Mouse (Mus musculus): ENCODE data around the gene Rftn1. TPM values are rescaled to one million over a fixed set of nuclear protein-coding genes. Genes with fewer than 3 reads are reported as not detected.

Gene Rftn1
- total and polyA plus RNA-seq, 2 experiments = 2.6 to 3.1 TPM

DNA sequence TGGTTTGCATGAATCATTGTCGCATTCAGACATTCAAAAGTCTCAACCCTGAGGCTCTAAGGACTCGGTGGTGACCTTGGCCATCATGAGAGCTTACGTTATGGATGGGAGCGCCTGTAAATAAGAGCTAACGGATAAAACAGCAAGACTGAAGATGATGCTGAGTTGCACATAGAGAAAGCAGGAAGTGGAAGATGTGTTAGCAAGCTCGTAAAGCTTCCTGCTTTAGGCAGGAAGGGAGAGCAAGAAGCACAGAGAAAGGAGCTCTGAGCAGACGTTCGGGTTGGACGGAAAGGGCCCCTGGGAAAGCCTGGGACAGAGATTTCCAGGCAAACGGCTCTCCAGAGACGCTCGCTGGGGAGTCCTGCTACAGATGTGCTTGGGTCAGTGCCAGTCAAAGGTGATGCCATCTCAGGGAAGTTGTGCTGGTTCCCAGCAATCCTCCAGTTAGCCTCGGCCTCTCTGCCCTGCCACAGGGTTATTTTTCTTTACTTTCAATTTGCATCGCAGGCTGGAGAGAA lies 40.7 kb downstream of the Rftn1 start:
- no peak overlapping the region for H3K4me3 ChIP-seq (ENCODE audit: insufficient read depth, low read depth, low read length)
- H3K27ac ChIP-seq (replicated peaks; ENCODE audit: insufficient read depth, low read depth, low read length) = no peak overlapping the region
- H3K9ac ChIP-seq (ENCODE audit: low read depth, low read length) = 0 out of 2 replicates have a peak overlapping the region, but pooled peaks have one; percentile 8
- no peaks in the 10 kb centered on the region for H3K79me2 ChIP-seq (ENCODE audit: control insufficient read depth, insufficient read depth, low read length)
- no peak for TF ChIP-seq POLR2A (IDR thresholded peaks at IDR 0.05; ENCODE audit: extremely low read depth, insufficient read depth, low read length)
- no peak for TF ChIP-seq CTCF (IDR thresholded peaks at IDR 0.05; ENCODE audit: low read depth, low read length)
- DNase-seq (ENCODE audit: extremely low read depth, low read depth, low spot score) = no peak
- H3K36me3 ChIP-seq (ENCODE audit: control insufficient read depth, insufficient read depth, low read length) = no peaks in the 10 kb centered on the region
- no peaks in the 10 kb centered on the region for H3K4me1 ChIP-seq (ENCODE audit: control insufficient read depth, insufficient read depth, low read length)
- 62% methylated on average over 14 of the region's 14 CpGs for WGBS
- no peaks in the 10 kb centered on the region for H3K27me3 ChIP-seq (ENCODE audit: control insufficient read depth, insufficient read depth, low read length)

DNA sequence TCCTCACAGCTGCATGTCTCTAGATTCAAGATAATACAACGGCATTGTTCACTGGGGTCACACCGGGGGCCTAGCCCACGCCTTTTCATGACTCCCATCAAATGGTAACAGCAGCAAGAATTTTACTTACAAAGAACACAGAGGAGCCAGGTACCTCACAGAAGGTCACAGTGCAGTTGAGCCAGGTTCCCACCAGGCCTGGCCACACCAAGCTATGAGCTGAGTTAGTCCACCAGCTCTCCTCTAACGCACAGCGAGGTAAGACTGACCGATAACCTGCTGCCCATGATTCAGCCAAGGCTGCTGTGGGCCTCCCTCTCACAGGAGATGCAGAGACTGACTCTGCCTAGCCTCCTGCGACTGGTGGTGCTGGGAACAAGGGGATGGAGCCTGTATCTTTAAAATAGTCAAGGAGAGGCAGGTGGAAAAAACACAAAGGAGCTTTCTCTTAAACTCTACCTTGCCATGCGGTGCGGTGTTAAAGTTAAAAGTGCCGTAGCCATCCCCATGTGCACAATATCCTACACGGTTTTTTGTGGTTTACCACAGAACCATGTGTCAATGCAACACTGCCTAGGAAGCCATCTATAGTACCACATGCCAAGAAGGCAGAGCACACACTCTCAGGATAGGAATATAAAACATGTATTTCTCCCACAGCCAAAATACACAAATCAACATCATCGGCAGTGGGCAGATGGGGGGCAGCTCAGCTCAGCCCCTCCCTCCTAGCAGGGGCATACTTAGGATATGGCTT lies 42.5 kb downstream of the Rftn1 start:
- Histone ChIP-seq H3K79me2 (ENCODE audit: control insufficient read depth, insufficient read depth, low read length) (no peaks in the 10 kb centered on the region), H3K36me3 (ENCODE audit: control insufficient read depth, insufficient read depth, low read length) (no peaks in the 10 kb centered on the region), H3K4me3 (ENCODE audit: insufficient read depth, low read depth, low read length) (no peak overlapping the region), H3K4me1 (ENCODE audit: control insufficient read depth, insufficient read depth, low read length) (no peaks in the 10 kb centered on the region), H3K27ac (replicated peaks; ENCODE audit: insufficient read depth, low read depth, low read length) (no peak overlapping the region), H3K9ac (ENCODE audit: low read depth, low read length) (no peak overlapping the region), H3K27me3 (ENCODE audit: control insufficient read depth, insufficient read depth, low read length) (no peaks in the 10 kb centered on the region)
- no peak for TF ChIP-seq CTCF (IDR thresholded peaks at IDR 0.05; ENCODE audit: low read depth, low read length)
- 89% methylated on average over 12 of the region's 12 CpGs for WGBS
- no peak for DNase-seq (ENCODE audit: extremely low read depth, low read depth, low spot score)

DNA sequence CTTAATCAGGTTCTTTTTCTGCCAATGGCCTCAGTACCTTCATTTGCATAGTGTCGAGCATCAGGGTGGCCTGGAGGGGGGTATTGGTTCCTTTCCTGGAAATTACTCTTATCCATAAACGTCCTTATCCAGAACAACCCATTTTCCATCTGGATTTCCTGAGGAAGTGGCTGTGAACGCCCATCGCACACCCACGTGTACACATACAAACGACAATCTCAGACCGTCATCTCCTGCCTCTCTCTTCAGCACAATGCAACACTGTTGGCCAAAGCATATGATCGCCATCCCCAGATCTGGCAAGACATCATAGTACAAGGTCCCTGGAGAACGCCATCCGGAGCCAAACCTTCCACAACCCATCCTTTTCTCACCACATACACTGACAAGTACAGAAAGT lies 47.1 kb downstream of the Rftn1 start:
- 76% methylated on average over 10 of the region's 10 CpGs for WGBS
- no peak for TF ChIP-seq CTCF (IDR thresholded peaks at IDR 0.05; ENCODE audit: low read depth, low read length)
- no peak for TF ChIP-seq POLR2A (IDR thresholded peaks at IDR 0.05; ENCODE audit: extremely low read depth, insufficient read depth, low read length)
- no peaks in the 10 kb centered on the region for H3K27me3 ChIP-seq (ENCODE audit: control insufficient read depth, insufficient read depth, low read length)
- DNase-seq (ENCODE audit: extremely low read depth, low read depth, low spot score) = no peak
- H3K9ac ChIP-seq (ENCODE audit: low read depth, low read length) = no peak overlapping the region
- H3K27ac ChIP-seq (replicated peaks; ENCODE audit: insufficient read depth, low read depth, low read length) = no peak overlapping the region
- H3K4me1 ChIP-seq (ENCODE audit: control insufficient read depth, insufficient read depth, low read length) = no peaks in the 10 kb centered on the region
- no peaks in the 10 kb centered on the region for H3K36me3 ChIP-seq (ENCODE audit: control insufficient read depth, insufficient read depth, low read length)
- no peak overlapping the region for H3K4me3 ChIP-seq (ENCODE audit: insufficient read depth, low read depth, low read length)
- H3K79me2 ChIP-seq (ENCODE audit: control insufficient read depth, insufficient read depth, low read length) = no peaks in the 10 kb centered on the region

DNA sequence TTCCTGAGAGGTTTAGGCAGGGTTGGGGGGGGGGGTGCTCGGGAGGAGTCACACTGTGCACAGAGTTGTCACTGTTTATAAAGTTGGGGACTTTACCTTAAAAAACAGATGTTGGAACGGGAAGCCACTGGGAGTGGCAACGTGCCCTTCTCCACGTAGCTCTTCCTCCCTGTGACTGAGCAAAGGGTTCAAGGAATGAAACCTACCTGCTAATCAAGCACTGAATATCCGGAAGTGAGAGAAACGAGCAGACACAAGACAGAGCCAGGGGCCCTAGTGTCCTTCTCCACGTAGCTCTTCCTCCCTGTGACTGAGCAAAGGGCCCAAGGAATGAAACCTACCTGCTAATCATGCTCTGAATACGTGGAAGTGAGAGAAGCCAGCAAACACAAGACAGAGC lies 47.9 kb downstream of the Rftn1 start:
- H3K36me3 ChIP-seq (ENCODE audit: control insufficient read depth, insufficient read depth, low read length) = no peaks in the 10 kb centered on the region
- no peak overlapping the region for H3K9ac ChIP-seq (ENCODE audit: low read depth, low read length)
- no peaks in the 10 kb centered on the region for H3K79me2 ChIP-seq (ENCODE audit: control insufficient read depth, insufficient read depth, low read length)
- no peak for DNase-seq (ENCODE audit: extremely low read depth, low read depth, low spot score)
- TF ChIP-seq POLR2A (IDR thresholded peaks at IDR 0.05; ENCODE audit: extremely low read depth, insufficient read depth, low read length) (no peak), CTCF (IDR thresholded peaks at IDR 0.05; ENCODE audit: low read depth, low read length) (no peak)
- no peaks in the 10 kb centered on the region for H3K4me1 ChIP-seq (ENCODE audit: control insufficient read depth, insufficient read depth, low read length)
- WGBS = 61% methylated on average over 8 of the region's 8 CpGs
- H3K4me3 ChIP-seq (ENCODE audit: insufficient read depth, low read depth, low read length) = no peak overlapping the region
- H3K27me3 ChIP-seq (ENCODE audit: control insufficient read depth, insufficient read depth, low read length) = no peaks in the 10 kb centered on the region
- no peak overlapping the region for H3K27ac ChIP-seq (replicated peaks; ENCODE audit: insufficient read depth, low read depth, low read length)

DNA sequence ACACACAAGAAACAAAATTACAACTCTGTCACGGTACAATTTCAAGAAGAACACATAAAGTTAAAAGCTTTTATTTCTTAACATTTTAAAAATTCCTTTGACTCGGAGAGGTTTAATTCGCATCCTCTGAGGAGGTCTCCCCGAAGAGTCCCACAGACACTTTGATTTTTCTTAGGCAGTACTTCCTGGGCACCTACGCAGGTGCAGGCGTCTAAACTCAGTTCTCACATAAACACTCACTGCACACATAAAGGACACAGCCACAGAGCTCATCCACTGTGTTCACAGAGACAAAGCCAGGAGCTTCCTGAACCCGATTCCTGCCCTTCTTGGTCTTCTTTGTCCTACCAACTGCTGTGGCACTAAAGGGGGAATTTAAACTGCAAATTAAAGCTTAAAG lies 48.3 kb downstream of the Rftn1 start:
- no peak overlapping the region for H3K4me3 ChIP-seq (ENCODE audit: insufficient read depth, low read depth, low read length)
- 91% methylated on average over 7 of the region's 7 CpGs for WGBS
- H3K27me3 ChIP-seq (ENCODE audit: control insufficient read depth, insufficient read depth, low read length) = no peaks in the 10 kb centered on the region
- no peak for DNase-seq (ENCODE audit: extremely low read depth, low read depth, low spot score)
- H3K36me3 ChIP-seq (ENCODE audit: control insufficient read depth, insufficient read depth, low read length) = no peaks in the 10 kb centered on the region
- TF ChIP-seq CTCF (IDR thresholded peaks at IDR 0.05; ENCODE audit: low read depth, low read length) (no peak), POLR2A (IDR thresholded peaks at IDR 0.05; ENCODE audit: extremely low read depth, insufficient read depth, low read length) (no peak)
- no peak overlapping the region for H3K9ac ChIP-seq (ENCODE audit: low read depth, low read length)
- H3K4me1 ChIP-seq (ENCODE audit: control insufficient read depth, insufficient read depth, low read length) = no peaks in the 10 kb centered on the region
- H3K79me2 ChIP-seq (ENCODE audit: control insufficient read depth, insufficient read depth, low read length) = no peaks in the 10 kb centered on the region
- H3K27ac ChIP-seq (replicated peaks; ENCODE audit: insufficient read depth, low read depth, low read length) = no peak overlapping the region

DNA sequence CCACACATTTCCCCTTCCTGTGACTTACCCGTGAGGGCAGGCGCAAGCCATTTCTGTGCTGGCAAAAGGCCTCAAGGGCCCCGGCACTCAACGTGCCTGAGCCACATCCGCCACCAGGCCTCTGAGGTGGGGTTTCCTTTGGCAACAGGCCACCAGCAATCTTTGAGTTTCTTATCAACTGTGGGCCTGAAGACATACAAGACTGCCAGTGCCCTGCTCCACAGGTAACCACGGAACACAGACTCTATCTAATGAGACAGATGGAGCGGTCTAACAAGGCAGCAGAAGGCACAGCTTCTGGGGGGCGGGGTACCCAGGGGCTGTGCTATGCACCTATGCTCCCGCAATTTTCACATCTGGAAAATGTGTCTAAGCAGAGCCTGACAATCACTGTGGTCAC lies 54.4 kb downstream of the Rftn1 start:
- TF ChIP-seq POLR2A (IDR thresholded peaks at IDR 0.05; ENCODE audit: extremely low read depth, insufficient read depth, low read length) (no peak), CTCF (IDR thresholded peaks at IDR 0.05; ENCODE audit: low read depth, low read length) (no peak)
- Histone ChIP-seq H3K4me3 (ENCODE audit: insufficient read depth, low read depth, low read length) (no peak overlapping the region), H3K27ac (replicated peaks; ENCODE audit: insufficient read depth, low read depth, low read length) (0 out of 2 replicates have a peak overlapping the region, but pooled peaks have one; percentile 25), H3K4me1 (ENCODE audit: control insufficient read depth, insufficient read depth, low read length) (no peaks in the 10 kb centered on the region), H3K36me3 (ENCODE audit: control insufficient read depth, insufficient read depth, low read length) (no peaks in the 10 kb centered on the region), H3K79me2 (ENCODE audit: control insufficient read depth, insufficient read depth, low read length) (no peaks in the 10 kb centered on the region), H3K27me3 (ENCODE audit: control insufficient read depth, insufficient read depth, low read length) (no peaks in the 10 kb centered on the region), H3K9ac (ENCODE audit: low read depth, low read length) (no peak overlapping the region)
- no peak for DNase-seq (ENCODE audit: extremely low read depth, low read depth, low spot score)
- 73% methylated on average over 9 of the region's 9 CpGs for WGBS
